Mouse (Mus musculus) layer of hippocampus, adult 9-11 months (tissue): ENCODE measurements around the gene Nectin2.

ENCODE experiments used
- DNase-seq: peaks from one replicate; pipeline ENCODE4 v3.0.0; 2022

Gene Nectin2

DNA sequence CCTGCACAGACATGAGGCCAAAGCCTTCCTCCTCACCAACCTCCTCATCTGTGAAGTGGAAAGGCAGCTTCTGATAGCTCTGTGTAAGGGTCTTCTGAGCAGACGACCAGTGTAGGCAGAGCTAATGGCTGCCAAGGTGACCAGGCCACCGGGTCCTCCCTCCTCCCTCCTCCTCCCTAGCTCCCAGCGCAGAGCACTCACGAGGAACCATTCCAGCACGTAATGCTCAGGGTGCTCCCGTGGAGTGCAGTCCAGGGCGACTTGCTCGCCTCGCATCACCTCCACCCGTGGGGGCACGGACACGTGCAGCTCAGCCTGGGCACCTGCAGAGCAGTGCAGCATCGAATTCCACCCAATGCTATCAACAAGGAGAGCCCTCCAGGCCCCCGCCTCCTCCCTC, 18.0 kb upstream of the Nectin2 start:
- DNase-seq = no peak

DNA sequence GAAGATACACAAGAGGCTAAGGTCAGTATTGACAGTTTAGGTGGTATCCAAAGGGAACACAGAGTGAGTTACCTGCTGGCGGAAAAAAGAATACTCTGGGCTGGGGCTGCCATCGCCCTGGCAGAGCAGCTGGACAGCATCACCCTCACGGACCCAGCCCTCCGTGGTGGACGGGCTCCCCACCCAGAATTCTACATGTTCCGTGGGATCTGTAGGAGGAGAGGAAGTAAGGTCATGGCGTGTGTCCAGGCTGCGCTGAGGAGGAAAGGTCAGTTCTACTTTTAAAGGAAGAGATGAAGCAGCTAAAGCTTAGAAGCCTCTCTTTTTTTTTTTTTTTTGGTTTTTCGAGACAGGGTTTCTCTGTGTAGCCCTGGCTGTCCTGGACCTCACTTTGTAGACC, 14.3 kb upstream of the Nectin2 start:
- no peak for DNase-seq

DNA sequence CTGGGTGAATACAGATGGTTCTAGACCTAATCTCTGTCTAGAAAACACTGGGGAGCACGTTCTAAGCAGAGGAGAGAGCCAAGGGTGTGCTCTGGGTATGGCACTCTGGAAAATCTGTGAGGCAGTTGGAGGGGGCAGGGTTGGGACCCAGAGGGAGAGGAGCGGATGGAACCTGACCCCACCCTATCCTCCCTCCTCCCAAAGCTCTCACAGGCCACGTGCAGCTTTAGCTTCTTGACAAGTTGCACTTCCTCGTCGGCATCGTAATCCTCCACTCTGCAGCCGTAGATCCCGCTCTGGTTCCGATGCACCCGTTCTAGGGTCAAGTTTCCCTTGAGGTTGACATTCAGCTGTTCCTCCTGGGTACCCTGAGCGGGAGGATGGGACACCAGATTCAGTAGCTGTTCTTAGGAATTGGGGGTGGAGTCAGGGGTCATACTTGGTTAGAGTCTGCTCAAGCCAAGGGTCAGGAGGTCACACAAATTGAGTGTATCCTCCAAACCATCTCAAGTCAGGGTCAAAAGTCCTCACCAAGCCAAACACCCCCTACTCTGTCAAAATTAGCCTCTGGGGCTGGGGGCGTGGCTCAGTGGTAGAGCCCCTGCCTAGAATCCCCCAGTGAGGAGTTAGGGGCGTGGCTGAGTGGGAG, 13.7 kb upstream of the Nectin2 start:
- no peak for DNase-seq

DNA sequence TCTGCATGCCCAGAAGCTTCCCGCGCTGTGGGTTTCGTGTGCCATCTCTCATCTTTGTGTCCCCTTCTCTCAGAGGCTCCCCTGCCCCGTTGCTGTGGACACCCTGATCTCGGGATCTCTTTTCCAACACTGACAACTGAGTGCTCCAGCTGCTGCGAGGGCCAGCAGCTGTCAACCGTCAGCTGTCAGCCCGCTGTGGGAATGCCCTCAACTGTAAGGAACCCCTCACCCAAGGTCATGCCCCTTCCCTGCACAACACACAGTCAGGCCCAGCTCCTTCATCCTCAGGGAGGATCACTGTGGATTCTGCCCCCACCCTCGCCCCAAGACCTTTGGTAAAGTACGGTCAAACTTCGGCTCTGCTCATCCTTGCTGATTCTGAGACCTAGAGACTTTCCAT, 12.0 kb upstream of the Nectin2 start:
- DNase-seq = no peak

DNA sequence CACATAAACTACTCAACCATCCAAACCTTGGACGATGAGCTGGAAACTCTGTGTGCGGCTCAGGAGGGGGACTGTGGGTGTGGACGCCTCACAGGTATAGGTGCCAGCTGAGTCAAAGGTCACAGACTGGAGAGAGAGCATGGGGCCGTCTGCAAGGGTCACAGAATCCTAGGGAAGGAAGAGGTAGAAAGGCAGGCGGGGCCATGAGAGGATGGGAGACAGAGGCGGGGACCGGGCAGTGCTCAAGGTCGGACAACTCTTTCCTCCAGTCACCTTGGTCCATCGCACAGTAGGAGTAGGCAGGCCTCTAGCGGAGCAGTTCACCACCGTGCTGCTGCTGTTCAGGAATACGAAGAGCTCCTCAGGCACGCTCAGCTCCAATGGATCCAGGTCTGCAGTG, 9.7 kb upstream of the Nectin2 start:
- DNase-seq = no peak

DNA sequence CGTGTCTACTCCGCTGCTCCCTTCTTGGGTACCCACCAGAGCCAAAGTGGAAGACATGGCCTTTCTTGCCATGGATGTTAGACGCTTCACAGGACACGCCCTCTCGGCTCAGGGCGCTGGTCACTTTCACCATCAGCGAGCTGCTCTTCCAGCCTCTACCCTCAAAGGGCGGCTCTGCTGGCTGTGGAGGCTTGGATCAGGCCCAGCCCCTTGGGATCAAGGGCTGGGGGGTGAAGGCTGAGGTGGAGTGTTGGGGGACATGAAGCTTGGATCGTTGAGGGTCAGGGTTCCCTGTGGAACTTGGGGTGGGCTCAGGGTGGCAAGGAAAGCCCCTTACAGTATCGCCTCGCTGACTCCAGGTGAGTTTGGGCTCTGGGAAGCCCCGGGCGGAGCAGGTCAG, 8.3 kb upstream of the Nectin2 start:
- no peak for DNase-seq

DNA sequence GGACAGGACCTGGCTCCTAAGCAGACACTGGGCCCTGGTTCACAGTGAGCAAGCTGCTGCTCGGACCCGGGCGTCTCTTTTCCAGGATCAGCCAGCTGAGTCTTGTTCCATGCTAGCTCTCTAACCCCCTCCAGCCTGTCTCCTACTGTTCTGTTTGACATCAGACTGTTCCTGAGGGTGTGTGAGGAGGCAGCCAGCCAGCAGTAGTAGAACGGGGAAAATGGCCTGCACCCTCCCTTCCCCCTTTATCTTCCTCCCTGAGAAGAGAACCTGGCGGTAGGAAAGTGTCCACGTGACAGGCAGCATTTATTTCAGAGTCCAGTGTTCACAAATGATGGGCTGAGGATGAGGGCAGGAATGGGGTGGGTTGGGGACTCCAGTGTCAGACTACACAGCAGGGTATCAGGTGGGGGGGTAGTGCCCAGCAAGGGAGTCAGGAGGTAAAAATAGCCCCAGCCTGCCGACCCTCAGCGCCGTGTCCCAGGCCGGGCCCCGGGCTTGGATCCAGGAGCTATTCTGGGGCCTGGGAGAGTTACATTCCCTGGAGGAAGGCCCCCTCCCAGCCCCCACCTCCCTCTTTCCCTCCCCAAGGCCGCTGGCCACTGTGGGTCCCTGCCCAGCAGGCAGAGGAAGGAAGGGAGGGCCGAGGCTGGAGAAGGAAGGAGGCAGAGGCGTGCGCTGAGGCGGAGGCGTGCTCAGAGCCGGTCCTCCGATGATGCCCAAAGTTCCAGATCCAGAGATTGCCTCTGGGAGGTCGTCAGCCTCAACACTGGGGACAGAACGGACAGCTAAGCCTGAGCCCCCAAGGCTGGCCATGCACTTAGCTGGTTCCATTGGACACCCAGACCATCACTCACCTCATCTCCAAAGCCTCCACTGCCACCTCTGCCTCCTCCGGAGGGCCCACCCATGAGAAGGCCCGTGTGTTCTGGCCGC, 5.8 kb upstream of the Nectin2 start:
- no peak for DNase-seq

DNA sequence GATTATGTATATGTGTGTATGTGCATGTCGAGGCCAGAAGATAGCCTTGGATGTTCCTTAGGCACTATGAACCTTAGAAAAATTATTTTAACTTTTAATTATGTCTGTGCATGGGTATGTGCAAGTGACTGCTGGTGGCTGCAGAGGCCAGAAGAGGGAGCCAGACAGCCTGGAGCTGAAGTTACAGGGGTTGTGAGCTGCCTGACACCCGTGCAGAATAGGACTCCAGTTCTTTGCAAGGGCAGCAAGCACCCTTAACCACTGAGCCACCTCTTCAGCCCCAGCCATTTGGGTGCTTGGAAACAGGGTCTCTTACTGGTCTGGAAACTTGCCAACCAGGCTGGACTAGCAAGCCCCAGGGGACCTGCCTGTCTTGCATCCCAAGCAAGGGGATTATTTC, 4.7 kb upstream of the Nectin2 start:
- DNase-seq = no peak

DNA sequence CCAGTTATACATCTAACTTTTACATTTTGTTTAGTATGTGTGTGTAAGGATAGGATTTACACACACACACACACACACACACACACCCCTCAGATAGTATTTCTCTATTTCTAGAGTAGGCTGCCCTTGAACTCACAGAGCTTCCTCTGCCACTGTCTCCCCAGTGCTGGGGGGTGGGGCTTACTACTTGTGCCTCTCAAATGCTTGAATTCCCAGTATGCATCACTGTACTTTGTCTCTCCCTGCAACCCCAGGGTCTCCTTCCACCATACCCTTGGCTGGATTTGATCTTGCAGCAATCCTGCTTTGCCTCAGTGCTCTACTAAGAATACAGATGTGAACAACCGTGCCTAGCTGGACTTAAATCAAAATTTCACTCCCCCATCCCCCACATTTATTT, 3.8 kb upstream of the Nectin2 start:
- DNase-seq = no peak

DNA sequence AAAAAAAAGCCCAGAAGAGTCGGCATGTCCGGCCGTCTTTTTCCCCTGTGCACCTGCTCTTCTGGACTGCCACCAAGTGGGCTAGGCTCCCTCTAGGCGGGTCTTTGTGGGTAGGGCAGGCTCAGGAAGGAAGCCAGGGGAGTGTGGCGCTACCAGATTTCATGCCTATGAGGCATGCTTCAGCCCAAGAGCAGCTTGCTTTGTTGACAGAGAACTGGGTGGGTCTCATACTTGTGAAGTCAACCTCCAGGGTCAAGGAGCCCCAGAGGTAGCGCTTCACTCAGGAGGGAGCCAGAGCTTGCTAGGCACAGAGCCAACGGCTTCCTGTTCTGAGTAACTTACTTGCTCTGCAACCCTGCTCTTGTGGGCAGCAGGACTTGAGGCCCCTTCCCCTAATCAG, 3.3 kb upstream of the Nectin2 start:
- DNase-seq = no peak

DNA sequence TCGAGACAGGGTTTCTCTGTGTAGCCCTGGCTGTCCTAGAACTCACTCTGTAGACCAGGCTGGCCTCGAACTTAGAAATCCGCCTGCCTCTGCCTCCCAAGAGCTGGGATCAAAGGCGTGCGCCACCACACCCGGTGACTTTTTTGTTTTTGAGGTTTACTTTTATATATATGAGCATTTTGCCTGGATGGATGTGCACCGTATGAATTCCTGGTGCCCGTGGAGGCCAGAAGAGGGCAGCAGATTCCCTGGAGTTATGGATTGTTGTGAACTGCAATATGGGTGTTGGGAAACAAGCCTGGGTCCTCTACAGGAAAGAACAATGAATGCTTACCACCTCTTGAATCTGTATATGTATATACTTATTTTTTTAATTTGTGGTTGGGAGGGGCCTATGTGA, 2.4 kb upstream of the Nectin2 start:
- no peak for DNase-seq

DNA sequence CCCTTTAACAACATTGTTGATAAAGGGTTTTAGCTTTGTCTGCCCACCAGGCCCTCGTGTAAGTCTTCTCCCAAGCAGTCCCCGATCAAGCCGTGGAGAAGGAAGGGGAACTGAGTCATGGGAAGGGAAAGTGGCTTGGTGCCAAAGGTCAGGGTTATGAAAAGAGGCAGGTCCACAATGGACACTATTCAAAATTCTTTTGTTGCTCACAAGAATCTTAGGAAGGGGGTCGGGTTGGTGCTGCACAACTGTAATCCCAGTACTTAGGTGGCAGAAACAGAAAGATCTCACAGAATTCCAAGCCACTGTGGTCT, 744 bp upstream of the Nectin2 start:
- no peak for DNase-seq

DNA sequence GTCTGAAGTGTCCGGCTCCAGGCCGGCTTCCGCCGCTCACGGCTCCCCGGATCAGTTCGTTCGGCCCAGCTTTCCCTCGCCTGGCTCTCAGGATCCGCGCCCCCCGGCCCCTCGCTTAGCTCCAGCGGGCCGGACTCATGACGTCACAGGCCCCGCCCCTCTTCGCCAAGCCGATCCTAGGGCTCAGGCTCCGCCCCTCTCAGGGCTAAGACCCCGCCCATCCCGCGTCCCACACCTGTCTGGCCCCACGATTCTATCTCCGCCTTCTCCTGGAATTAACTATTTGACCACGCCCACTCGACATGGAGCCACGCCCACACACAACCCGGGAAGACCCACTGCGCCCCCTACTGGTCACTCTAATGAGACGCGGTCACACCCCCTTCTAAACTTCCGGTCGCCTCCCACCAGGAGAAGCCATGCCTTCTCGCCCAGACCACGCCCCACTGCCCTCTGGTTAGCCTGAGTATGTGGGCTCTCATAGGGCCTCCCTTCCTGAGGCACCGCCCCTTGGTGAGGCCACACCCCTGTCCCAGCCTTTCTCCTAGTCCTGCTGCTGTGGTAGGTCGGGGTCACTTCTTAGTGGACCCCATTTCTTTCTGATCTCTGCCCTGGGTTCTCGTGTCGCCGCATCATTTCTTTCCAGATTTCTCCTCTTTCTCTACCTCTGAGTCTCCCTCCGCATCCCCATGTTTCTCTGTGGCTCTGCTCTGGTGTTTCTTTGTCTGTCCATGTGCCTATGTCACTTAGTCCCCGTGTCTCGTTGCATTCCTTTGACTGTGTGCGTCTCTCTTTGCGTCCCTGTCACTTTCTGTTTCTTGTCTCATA, 680 bp downstream of the Nectin2 start:
- peak; percentile 96 for DNase-seq

DNA sequence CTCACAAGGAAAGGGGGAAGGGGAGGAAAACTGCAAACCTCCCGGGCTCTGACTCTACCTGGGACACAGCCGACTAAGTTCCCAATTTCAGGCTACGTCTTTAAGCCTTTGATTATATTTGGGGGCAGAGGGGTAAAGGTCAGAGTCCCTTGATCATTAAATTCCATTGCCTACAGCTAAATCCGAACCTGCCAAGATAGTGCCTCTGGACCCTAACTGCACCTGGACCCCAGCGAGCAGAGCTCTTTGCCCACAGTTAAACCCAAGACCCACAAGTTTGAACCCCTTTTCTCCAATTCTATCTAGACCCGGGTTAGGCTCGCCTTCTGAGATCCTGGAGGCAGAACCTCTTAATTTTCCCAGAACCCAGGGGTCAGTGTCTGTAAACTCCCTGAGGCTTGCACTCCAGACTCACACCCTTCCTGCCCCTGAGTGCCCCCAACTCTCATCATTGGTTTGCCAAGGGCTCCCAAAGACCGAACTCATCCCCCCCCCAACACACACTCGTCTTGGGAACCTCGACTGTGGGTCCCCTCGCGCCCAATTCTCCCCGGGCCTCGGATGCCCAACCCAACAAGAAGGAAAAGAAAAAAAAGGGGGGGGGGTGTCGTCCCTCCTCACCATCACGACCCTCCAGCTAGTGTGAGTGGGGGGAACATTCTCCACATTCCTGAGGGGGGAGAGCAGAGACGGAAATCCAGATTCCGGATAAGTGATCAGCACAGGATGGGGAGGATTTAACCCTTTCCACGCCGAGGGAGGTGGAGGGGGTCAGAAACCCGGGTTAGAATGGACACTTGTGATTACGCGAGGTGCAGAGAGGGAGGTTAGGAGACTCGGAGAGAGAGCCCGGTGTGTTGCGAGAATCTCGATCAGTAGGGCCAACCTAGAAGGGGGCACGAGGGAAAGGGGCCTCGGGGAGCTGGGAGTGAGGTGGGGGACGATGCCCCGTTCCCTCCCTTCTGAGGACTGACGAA, 1.8 kb downstream of the Nectin2 start:
- no peak for DNase-seq

DNA sequence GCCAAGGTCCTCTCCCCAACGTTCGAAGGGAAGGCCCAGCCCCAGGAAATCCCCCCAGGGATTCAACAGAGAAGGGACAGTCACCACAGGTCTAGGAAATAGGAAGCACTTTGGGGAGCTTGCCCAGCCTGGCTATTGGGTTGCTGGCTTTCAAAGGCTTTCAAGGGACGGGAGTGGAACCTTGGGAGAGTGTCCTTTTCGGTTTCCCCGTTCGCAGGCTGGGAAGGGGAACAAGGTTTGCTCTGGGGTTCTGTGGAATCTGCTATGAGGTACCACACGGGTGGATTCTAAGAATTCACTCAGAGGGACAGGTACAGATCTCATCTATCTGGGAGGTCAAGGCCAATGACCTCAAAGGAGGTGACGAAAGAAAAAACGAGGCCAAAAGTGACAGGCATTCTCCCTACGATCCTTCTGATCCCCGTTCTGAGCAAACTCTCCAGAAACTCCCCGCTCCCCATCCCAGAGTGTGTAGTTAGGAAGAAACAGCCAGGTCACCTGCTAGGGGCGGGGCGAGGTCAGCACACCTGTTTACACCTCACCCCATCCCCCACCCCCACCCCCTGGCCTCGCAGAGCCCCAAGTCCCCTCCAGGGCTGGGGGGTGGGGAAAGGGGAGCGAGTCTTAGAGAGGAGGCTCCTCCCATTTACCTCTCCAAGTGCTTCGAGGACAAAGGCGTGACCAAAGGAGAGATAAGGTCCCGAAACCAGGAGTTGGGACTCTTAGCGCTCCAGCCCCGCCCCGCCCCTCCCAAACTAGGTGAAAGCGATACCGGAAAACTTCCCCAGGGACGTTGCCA, 2.7 kb downstream of the Nectin2 start:
- no peak for DNase-seq

DNA sequence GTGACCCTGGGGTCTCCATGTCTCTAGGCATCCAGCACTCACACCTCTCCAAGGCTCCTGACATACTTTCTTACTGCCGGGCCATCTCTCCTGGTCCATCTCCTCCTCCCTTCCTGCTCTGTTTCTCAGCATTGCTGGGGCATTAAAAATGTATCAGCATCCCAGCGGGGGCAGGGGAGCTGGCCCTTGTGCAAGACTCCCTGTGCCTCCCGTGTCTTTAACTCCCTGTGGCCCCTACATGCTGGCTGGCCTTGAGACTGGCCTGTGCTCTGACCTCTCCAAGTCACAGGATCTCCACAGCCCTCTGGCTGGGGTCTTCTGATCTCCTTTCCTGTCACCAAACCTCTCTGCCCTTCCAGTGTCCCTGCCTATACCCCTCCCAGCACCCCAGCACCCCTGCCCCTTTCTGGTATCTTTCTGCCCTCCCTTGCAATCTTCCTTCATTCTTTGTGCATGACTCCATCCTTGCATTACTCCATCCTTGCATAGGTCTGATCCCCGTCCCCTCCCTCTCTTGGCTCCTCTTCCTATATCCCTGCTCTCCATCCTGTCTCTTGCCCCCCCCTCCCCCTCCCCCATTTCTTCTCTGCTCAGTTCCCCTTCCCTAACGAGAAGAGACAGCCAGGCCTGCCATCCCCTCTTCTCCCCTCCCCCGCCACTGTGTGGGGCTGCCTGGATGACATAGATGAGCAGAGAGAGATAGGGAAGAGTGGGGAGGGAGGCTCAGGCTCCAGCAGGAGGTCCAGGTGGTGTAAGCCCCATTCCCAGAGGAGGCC, 3.7 kb downstream of the Nectin2 start:
- no peak for DNase-seq

DNA sequence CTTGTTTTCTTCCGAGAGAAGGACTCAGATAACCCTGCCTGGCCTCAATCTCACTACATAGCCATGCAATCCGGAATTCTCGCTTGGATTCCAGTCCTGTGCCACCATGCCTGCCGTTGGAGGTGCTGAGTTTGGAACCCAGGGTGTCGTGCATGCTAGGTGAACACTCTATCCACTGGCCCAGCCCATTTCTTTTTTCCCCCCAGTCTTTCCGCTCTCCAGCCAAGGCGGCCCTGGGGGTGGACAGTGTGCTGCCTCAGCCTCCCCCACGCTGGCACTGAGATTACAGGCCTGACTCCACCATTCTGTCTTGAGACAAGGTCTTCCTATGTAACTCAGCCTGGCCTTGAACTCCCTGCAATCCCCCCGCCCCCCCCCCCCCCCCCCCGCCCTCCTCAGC, 4.3 kb downstream of the Nectin2 start:
- DNase-seq = no peak

DNA sequence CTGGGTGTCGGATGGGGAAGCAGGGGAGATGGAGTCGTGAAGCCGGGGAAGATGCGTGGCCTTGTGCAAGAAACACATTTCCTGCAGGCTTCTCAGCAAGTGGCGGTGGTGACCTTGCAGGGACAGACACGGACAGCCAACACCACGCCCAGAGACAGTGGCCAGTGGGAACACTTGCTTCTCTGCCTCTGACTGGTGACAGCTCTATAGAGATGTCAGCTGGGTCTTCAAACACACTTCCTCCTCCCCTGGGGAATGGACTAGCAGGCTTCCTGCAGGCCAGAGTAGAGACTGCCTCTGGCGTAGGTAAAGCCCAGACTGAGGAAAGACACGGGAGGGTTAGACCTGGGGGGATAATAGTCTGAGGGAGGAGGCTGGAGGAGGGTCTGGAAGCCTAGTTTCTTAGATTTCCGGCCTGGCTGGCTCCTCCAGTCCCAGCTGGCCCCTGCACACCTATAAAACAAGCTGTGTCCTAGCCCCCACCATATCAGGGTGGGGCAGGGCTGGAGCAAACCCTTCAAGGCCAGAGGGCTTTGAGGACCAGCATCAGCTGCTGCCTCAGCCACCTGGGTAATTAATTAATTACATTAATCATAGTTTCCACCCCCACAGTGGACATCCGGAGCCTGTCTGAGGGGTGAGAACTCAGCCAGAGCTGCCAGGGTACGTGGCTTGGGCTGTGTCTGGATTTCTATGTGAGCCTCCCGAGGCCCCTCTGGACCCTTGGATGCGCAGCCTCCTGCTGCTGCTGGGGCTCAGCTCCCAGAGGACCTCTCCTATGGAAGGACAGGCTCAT, 5.5 kb downstream of the Nectin2 start:
- no peak for DNase-seq

DNA sequence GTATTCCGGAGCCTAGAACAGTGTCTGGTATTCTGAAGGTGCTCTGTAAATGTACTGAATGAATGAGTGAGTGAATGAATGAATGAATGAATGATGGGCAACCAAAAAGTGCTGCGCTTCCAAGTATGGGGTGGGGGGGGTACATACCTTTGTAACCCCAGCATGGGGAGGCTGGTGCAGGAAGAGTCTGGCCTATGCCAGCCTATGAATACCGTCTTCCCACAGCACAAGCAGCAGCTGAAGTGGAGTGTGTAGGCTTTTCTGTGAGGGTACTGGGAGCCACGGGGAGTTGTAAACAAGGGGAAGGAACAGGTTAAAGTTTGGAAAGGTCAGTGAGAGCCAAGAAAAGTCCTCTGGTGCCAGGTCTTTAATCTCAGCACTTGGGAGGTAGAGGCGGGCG, 6.5 kb downstream of the Nectin2 start:
- no peak for DNase-seq

DNA sequence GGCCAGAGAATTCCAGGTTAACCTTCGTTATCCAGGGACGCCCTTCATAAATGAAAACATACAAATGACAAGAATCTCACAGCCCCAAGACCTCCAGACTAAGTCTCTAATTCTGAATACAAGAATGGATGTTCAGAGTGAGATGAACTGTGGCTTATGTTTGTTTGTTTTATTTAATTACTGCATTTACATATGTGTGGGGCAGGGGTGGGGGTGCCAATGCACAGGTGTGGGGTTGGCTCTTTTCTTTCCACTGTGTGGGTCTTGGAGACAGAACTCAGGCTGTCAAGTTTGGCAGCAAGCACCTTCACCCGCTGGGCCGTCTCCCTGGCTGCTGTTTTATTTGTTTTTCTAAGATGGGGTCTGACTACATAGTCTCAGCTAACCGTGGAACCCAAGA, 7.8 kb downstream of the Nectin2 start:
- DNase-seq = no peak
